Mouse (Mus musculus) cerebellum, adult 11 months (tissue): ENCODE data around the gene Cytl1.

Experiments used
- DNase-seq: peaks from one replicate; pipeline ENCODE4 v3.0.0; 2022

Gene Cytl1

GRCm38 (mm10) chr5:37770870-37771269 is 35.6 kb downstream of the Cytl1 start:
- no peak for DNase-seq

GRCm38 (mm10) chr5:37774011-37774410 is 38.7 kb downstream of the Cytl1 start:
- no peak for DNase-seq

- DNase-seq, result no peak
Observed at GRCm38 (mm10) chr5:37775681-37776080, 40.4 kb downstream of the Cytl1 start.

- no peak for DNase-seq
Observed at GRCm38 (mm10) chr5:37783306-37783705, 48.0 kb downstream of the Cytl1 start.

- no peak for DNase-seq
Observed at GRCm38 (mm10) chr5:37784847-37785391, 49.6 kb downstream of the Cytl1 start.
